Mouse (Mus musculus) CH12.LX (cell line): ENCODE measurements at regions not wholly inside any gene's neighbourhood (a gene's known extent, or its start where the extent isn't known, plus 50 kb on each side); places are given as distances from the start of the nearest gene placed in this dataset.

Experiments
- CHD1 ChIP-seq: IDR thresholded peaks from 2 replicates; pipeline ENCODE4 v1.6.1; 2012; ENCODE audit warnings: low read depth, low read length, improper control_type of control experiment, inconsistent platforms
- CTCF ChIP-seq, 2 experiments: IDR thresholded peaks in 1 of 2; conservative IDR thresholded peaks in 1 of 2; 2 replicates each; pipeline ENCODE4 v1.5.1; 2011 to 2012; ENCODE audit warnings: low read depth in 2 of 2, low read length in 2 of 2, improper control_type of control experiment in 1 of 2, inconsistent platforms in 1 of 2, mild to moderate bottlenecking in 1 of 2, moderate library complexity in 1 of 2
- HCFC1 ChIP-seq: IDR thresholded peaks from 2 replicates; pipeline ENCODE4 v1.6.1; 2012; ENCODE audit warnings: low read depth, mild to moderate bottlenecking, inconsistent platforms, low read length, improper control_type of control experiment
- JUN ChIP-seq: IDR thresholded peaks from 2 replicates; pipeline ENCODE4 v1.6.1; 2011; ENCODE audit warnings: low read depth, mild to moderate bottlenecking, low read length, improper control_type of control experiment, moderate library complexity; ENCODE audit not compliant: insufficient read depth
- JUND ChIP-seq: conservative IDR thresholded peaks from 2 replicates; pipeline ENCODE4 v1.6.1; 2011; ENCODE audit warnings: low read depth, low read length, improper control_type of control experiment
- MAX ChIP-seq: IDR thresholded peaks from 2 replicates; pipeline ENCODE4 v1.6.1; 2011; ENCODE audit warnings: low read length, improper control_type of control experiment
- MYC ChIP-seq: IDR thresholded peaks from 2 replicates; pipeline ENCODE4 v1.6.1; 2011; ENCODE audit warnings: low read depth, mild to moderate bottlenecking, improper control_type of control experiment, low read length
- POLR2A ChIP-seq: IDR thresholded peaks from 2 replicates; pipeline ENCODE4 v1.6.1; 2011; ENCODE audit warnings: low read depth, mild to moderate bottlenecking, improper control_type of control experiment, low read length
- POLR2AphosphoS2 ChIP-seq: IDR thresholded peaks from 2 replicates; pipeline ENCODE4 v1.6.1; 2011; ENCODE audit warnings: low read depth, low read length, improper control_type of control experiment
- SMC3 ChIP-seq: IDR thresholded peaks from 2 replicates; pipeline ENCODE4 v1.6.1; 2011; ENCODE audit warnings: low read depth, low read length, improper control_type of control experiment
- USF2 ChIP-seq: conservative IDR thresholded peaks from 2 replicates; pipeline ENCODE4 v1.6.1; 2011; ENCODE audit warnings: low read depth, low read length, improper control_type of control experiment
- ZKSCAN1 ChIP-seq: IDR thresholded peaks from 2 replicates; pipeline ENCODE4 v1.6.1; 2012; ENCODE audit warnings: low read depth, inconsistent platforms, low read length, improper control_type of control experiment, borderline replicate concordance
- ZNF384 ChIP-seq: IDR thresholded peaks from 2 replicates; pipeline ENCODE4 v1.6.1; 2012; ENCODE audit warnings: low read depth, low read length, improper control_type of control experiment, inconsistent platforms

- TF ChIP-seq ZKSCAN1 = no peak
- no peak for TF ChIP-seq CTCF (conservative IDR thresholded peaks at IDR 0.05 in 1 of 2, IDR thresholded peaks at IDR 0.05 in 1 of 2; ENCODE audit: low read depth in 2 of 2, low read length in 2 of 2)
- no peak for TF ChIP-seq POLR2A
- no peak for TF ChIP-seq USF2
- TF ChIP-seq CHD1 = no peak
- TF ChIP-seq POLR2AphosphoS2 = no peak
- no peak for TF ChIP-seq JUND
- TF ChIP-seq MAX = no peak
- no peak for TF ChIP-seq MYC
- no peak for TF ChIP-seq SMC3
- no peak for TF ChIP-seq ZNF384
- no peak for TF ChIP-seq HCFC1
- TF ChIP-seq JUN = no peak
These were observed 55.9 kb downstream of the Gm10260 start for GRCm38 (mm10) chr13:97704541-97704940.
